Mouse (Mus musculus): ENCODE results near the gene Lyst. TPM values are rescaled to one million over a fixed set of nuclear protein-coding genes. Genes with fewer than 3 reads are reported as not detected.
"Not testable (repeated sequence)": the region's sequence is repeated elsewhere in the genome, so short reads cannot be mapped to it uniquely, and the experiment has no call there.

Lyst gene
- polyA plus RNA-seq, 1 experiment, result 14.1 TPM

DNA sequence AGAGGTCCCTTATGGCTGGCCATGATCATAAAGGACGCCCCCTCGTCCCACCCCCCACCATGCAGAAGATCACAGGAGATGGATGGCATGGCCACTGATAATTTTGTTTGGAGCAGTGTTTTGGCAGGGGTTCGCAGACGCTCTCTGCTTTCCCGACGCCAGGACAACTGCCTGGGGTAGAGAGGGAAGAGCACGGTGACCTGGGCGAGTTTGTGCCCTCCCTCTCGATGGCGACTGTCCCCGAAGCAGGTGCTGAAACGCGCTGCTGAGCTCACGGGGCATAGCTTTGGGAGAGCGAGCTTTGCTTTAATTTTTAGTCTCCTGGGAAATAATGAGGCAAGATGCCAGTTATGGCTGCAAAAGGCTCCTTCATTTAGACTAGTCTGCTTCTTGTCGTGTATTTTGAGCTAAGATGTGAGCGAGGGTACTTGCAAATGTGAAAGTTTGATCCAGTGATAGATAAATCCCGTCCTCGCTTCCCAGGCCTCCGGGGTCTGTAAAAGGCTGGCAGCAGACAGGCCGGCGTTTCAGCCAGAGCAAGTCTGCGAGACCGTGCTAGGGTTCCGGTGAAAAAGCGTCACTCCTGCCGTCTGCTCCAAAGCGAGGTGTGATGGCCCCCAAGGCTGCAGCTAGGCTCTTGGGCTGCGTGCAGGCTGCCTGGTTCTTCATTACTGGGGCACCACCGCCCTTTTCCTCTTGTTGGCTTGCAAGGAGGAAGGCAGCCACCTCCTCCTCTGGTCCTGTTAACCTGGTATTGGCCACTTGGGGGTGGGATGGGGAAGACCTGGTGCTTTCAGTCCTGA, 195.0 kb downstream of the Lyst start:
- Histone ChIP-seq H3K4me1 (ENCODE audit: control insufficient read depth, insufficient read depth, low read length) (no peaks in the 10 kb centered on the region), H3K4me3 (ENCODE audit: insufficient read depth, low read length) (peak overlapping the region; percentile 50), H3K27ac (ENCODE audit: insufficient read depth, low read length) (no peak overlapping the region)
- TF ChIP-seq POLR2A (IDR thresholded peaks at IDR 0.05; ENCODE audit: low read depth, low read length) (no peak), CTCF (IDR thresholded peaks at IDR 0.05; ENCODE audit: borderline replicate concordance, insufficient read depth, low read length) (no peak)

DNA sequence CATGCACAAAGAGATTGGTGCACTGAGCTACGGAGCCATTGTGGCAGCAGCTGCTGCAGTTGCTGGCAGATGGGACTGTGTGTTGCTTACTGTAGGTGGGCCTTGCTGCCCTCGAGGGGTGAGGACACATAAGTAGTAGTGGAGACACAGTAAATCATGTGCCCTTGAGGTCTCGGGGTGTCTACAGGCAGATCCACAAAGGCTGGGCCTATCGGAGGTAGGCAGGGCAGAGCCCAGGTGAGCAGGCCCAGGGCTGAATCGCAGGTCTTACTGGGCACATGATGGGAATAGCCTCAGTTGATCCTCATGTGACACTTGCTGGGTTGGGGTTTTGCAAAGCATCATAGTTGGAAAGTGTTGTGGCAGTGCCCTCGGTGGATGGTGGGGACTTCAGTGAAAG, 196.8 kb downstream of the Lyst start:
- H3K27ac ChIP-seq (ENCODE audit: insufficient read depth, low read length), result no peak overlapping the region
- no peaks in the 10 kb centered on the region for H3K4me1 ChIP-seq (ENCODE audit: control insufficient read depth, insufficient read depth, low read length)
- H3K4me3 ChIP-seq (ENCODE audit: insufficient read depth, low read length), result no peak overlapping the region
- TF ChIP-seq CTCF (IDR thresholded peaks at IDR 0.05; ENCODE audit: borderline replicate concordance, insufficient read depth, low read length), result no peak
- TF ChIP-seq POLR2A (IDR thresholded peaks at IDR 0.05; ENCODE audit: low read depth, low read length), result no peak

DNA sequence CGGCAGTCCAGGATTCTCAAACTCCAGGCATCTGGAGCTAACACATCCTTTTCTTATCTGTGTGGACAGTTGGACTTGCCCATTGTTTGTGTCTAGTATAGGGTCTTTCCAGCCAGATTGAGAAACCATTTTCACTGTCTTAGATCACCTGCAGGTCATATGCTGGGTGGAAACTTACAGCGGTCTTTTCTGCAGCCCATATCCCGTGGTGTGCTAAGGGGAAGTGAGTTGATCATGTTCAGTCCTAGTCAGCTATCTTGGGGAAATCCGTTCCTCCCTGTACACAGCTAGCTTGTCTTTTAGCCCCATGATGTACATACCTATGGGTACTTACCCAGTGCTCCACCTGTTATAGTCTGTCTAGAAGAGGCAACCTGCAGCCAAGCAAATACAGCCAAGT, 197.9 kb downstream of the Lyst start:
- Histone ChIP-seq H3K27ac (ENCODE audit: insufficient read depth, low read length) (no peak overlapping the region), H3K4me1 (ENCODE audit: control insufficient read depth, insufficient read depth, low read length) (no peaks in the 10 kb centered on the region), H3K4me3 (ENCODE audit: insufficient read depth, low read length) (no peak overlapping the region)
- TF ChIP-seq POLR2A (IDR thresholded peaks at IDR 0.05; ENCODE audit: low read depth, low read length) (no peak), CTCF (IDR thresholded peaks at IDR 0.05; ENCODE audit: borderline replicate concordance, insufficient read depth, low read length) (no peak)

DNA sequence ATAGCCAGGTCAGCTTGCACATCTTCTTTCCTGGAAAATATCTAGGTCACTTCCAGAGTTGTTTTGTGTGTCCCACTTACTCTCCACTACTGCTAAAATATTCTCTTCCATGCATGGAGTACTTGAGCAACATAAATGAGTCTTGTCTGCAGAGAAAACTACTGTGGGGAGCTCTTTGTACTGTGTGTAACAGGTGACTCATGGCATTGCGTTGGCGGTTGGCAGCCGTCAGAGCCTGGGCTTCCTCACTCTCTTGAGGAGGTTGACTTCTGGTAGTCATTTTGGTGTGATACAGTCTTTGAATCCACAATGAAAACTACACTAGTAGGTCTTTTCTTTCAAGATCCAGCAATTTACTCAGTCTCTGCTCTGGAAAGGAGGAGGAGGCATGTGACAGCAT, 201.8 kb downstream of the Lyst start:
- Histone ChIP-seq H3K27ac (ENCODE audit: insufficient read depth, low read length) (no peak overlapping the region), H3K4me1 (ENCODE audit: control insufficient read depth, insufficient read depth, low read length) (no peaks in the 10 kb centered on the region), H3K4me3 (ENCODE audit: insufficient read depth, low read length) (no peak overlapping the region)
- TF ChIP-seq CTCF (IDR thresholded peaks at IDR 0.05; ENCODE audit: borderline replicate concordance, insufficient read depth, low read length) (no peak), POLR2A (IDR thresholded peaks at IDR 0.05; ENCODE audit: low read depth, low read length) (no peak)

DNA sequence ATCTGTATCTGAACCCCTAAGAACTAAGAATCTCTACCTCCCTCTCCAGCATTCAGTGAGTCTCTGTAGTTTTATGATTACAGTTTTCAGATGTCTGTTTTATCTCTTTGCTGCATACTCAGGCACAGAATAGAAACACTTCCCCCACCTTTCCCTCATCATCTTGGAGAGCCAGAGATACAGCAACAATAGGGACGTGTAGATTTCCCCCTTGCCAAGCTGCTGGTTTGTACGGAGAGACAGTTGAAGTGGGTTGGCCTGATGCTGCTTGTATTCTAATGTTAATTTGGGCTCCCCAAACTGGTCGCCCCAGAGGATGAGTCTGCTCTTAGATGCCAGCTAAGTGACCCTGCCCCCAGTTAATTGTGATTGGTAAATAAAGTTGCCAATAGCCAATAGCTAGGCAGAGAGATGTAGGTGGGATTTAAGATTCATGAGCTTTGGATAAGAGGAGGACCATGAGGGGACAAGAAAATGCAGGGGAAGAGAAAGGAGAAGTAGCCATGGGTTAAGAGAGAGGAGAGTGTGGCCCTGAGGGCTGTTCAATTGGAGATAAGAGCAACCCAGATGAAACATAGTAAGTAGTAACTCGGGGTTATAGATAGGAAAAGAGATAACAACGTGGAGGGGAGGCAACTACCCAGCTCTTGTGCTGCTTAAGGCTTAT, 205.1 kb downstream of the Lyst start:
- TF ChIP-seq CTCF (IDR thresholded peaks at IDR 0.05; ENCODE audit: borderline replicate concordance, insufficient read depth, low read length) (no peak), POLR2A (IDR thresholded peaks at IDR 0.05; ENCODE audit: low read depth, low read length) (no peak)
- Histone ChIP-seq H3K4me3 (ENCODE audit: insufficient read depth, low read length) (no peak overlapping the region), H3K4me1 (ENCODE audit: control insufficient read depth, insufficient read depth, low read length) (no peaks in the 10 kb centered on the region), H3K27ac (ENCODE audit: insufficient read depth, low read length) (no peak overlapping the region)

DNA sequence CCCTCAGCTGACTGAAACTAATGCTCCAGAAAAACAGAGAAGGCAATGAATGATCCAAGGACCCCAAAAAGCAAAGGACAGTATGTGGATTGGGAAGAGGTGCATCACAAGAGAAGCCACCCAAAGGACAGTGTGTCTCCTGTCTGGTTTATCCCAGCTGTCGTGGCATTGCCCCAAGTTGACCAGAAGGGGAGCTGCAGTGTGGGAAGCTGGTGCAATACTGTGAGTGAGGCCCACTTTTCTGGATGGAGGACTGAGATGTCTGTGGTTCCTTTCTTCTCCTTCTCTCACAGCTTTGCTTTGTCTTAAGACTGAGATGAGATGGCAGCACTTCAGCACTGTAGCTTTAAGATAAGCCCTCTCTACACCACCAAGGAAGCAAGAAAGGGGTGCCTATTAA, 205.9 kb downstream of the Lyst start:
- TF ChIP-seq CTCF (IDR thresholded peaks at IDR 0.05; ENCODE audit: borderline replicate concordance, insufficient read depth, low read length) (no peak), POLR2A (IDR thresholded peaks at IDR 0.05; ENCODE audit: low read depth, low read length) (no peak)
- Histone ChIP-seq H3K4me1 (ENCODE audit: control insufficient read depth, insufficient read depth, low read length) (no peaks in the 10 kb centered on the region), H3K4me3 (ENCODE audit: insufficient read depth, low read length) (no peak overlapping the region), H3K27ac (ENCODE audit: insufficient read depth, low read length) (no peak overlapping the region)

DNA sequence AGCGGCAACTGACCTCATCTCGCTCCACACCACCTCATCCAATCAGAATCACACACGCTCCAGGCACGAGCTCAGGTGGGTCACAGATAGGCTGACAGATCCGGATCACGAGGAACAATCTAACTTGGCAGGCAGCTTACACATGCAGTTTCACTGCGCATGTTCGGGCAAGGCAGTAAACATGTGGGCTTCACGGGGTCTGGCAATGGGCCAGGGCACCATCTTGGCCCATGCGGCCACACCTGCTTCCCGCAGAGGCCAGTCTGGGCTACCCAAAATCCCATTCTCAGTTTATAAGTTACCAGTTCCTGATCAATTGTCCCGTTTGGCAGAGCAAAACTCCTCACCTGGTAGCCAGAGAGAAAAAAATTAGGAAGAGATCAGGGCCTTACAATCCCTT, 207.6 kb downstream of the Lyst start:
- H3K4me1 ChIP-seq (ENCODE audit: control insufficient read depth, insufficient read depth, low read length); H3K27ac ChIP-seq (ENCODE audit: insufficient read depth, low read length); H3K4me3 ChIP-seq (ENCODE audit: insufficient read depth, low read length): not testable (repeated sequence)

DNA sequence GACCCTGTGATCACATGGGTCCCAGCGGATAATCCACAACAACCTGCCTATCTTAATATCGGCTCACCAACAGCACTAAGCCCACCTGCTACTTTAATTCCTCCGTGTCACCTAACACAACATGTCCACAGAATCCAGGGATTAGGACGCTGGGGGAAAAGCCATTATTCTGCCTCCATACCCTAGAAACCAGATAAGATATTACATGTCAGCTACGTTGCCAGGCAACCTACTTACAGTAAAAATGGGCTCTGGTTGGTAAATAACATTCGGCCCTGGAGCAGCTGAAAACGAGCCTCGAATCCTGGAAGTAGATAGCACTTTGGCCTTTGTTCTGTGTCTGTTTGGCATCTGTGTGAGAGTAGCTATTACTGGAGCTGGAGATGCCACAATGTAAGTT, 208.6 kb downstream of the Lyst start:
- no peak overlapping the region for H3K27ac ChIP-seq (ENCODE audit: insufficient read depth, low read length)
- no peak for TF ChIP-seq CTCF (IDR thresholded peaks at IDR 0.05; ENCODE audit: borderline replicate concordance, insufficient read depth, low read length)
- no peak for TF ChIP-seq POLR2A (IDR thresholded peaks at IDR 0.05; ENCODE audit: low read depth, low read length)
- no peak overlapping the region for H3K4me3 ChIP-seq (ENCODE audit: insufficient read depth, low read length)
- no peaks in the 10 kb centered on the region for H3K4me1 ChIP-seq (ENCODE audit: control insufficient read depth, insufficient read depth, low read length)

DNA sequence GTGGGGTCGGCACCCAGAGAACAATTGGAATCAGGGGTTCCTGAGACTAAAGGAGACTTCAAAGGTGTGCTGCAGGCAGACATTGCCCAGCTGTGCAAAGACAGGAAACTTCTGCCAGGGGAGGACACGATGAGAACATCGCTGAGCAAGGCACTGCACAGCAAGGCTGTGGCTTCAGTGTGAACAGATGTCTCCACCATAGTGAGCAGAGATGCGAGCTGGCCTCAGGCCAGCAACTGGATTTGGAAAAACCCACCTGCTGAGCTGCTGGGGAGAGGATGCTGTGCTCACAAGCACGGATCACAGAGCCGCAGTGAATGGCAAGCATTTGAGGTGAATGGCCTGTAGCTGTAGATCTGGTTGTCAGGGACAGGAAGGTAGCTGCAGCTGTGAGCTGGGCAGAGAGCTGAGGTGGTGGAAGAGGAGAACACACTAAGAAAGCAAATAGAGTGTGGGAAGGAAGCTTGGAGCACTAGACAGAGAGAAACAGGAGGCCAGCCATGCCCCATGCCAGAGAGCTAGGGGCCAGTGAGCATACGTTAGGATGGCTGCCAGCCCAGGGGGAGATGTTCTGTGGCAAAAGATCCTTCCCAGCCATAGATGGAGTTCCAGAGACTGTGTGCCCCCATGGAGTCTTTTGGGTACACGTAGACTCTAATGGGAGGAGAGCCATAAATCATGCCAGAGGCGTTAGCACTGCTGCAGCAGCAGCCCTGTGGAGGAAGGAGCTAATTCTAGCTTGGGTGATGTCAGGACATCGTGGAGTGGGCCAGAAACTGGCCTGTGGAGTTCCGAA, 218.3 kb downstream of the Lyst start:
- TF ChIP-seq POLR2A (IDR thresholded peaks at IDR 0.05; ENCODE audit: low read depth, low read length), result no peak
- no peak for TF ChIP-seq CTCF (IDR thresholded peaks at IDR 0.05; ENCODE audit: borderline replicate concordance, insufficient read depth, low read length)
- Histone ChIP-seq H3K4me3 (ENCODE audit: insufficient read depth, low read length) (no peak overlapping the region), H3K27ac (ENCODE audit: insufficient read depth, low read length) (no peak overlapping the region), H3K4me1 (ENCODE audit: control insufficient read depth, insufficient read depth, low read length) (no peaks in the 10 kb centered on the region)

DNA sequence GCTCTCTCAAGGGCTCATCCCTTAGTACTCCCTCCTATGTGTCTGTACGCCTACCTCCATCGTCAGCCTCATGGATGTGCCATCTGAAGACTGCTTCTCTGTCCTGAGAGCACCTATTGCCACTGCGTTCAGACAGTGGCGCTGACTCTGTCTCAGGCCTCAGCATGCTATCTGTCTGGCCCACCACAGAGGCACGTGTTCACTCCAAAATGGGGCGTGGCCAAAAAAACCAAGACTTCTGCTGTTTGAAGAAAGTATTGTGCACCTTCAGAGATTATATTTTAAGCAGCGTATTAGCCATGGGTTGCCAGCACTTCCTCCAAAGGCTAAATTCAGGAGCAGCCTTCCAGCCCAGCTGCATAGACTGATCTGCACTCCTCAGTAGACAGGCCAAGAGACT, 220.7 kb downstream of the Lyst start:
- no peak overlapping the region for H3K27ac ChIP-seq (ENCODE audit: insufficient read depth, low read length)
- no peak overlapping the region for H3K4me3 ChIP-seq (ENCODE audit: insufficient read depth, low read length)
- TF ChIP-seq POLR2A (IDR thresholded peaks at IDR 0.05; ENCODE audit: low read depth, low read length) (no peak), CTCF (IDR thresholded peaks at IDR 0.05; ENCODE audit: borderline replicate concordance, insufficient read depth, low read length) (no peak)
- no peaks in the 10 kb centered on the region for H3K4me1 ChIP-seq (ENCODE audit: control insufficient read depth, insufficient read depth, low read length)

Measured in embryonic fibroblast, embryonic 13.5 days (primary cell).